Mouse (Mus musculus) heart, adult 2 months (tissue): ENCODE results near the gene Tmem184a. TPM values are rescaled to one million over a fixed set of nuclear protein-coding genes. Genes with fewer than 3 reads are reported as not detected.

ENCODE experiments used
- DNase-seq, 2 experiments: peaks; one replicate each; pipeline ENCODE4 v3.0.0; 2021
- H3K27ac ChIP-seq: fragments of 200-600 bp; 2 replicates; pipeline ENCODE4 v1.8.1; 2022
- H3K27me3 ChIP-seq: fragments of 200-500 bp; 2 replicates; pipeline ENCODE4 v1.6.1; 2012; ENCODE audit warnings: mild to moderate bottlenecking, low read length, inconsistent platforms, mixed read lengths; ENCODE audit not compliant: control insufficient read depth, insufficient read depth
- H3K36me3 ChIP-seq: fragments of 200-500 bp; 2 replicates; pipeline ENCODE4 v1.6.1; 2012; ENCODE audit warnings: low read length, inconsistent platforms; ENCODE audit not compliant: control insufficient read depth, insufficient read depth
- H3K4me1 ChIP-seq: fragments of 200-500 bp; 2 replicates; pipeline ENCODE4 v1.6.1; 2011; ENCODE audit warnings: low read length; ENCODE audit not compliant: control insufficient read depth, insufficient read depth
- H3K4me3 ChIP-seq: fragments of 200-600 bp; 2 replicates; pipeline ENCODE4 v1.8.1; 2022
- H3K79me2 ChIP-seq: fragments of 200-500 bp; replicated peaks from 2 replicates; pipeline ENCODE4 v1.6.1; 2012; ENCODE audit warnings: mild to moderate bottlenecking, inconsistent platforms, low read length, moderate library complexity, mixed read lengths; ENCODE audit not compliant: control insufficient read depth, insufficient read depth
- H3K9ac ChIP-seq: fragments of 200-500 bp; 2 replicates; pipeline ENCODE4 v1.6.1; 2012; ENCODE audit warnings: low read depth, mild to moderate bottlenecking, control low read depth, inconsistent platforms, low read length, mixed read lengths
- CTCF ChIP-seq: fragments of 200-600 bp; IDR thresholded peaks from 2 replicates; pipeline ENCODE4 v1.8.1; 2022; ENCODE audit warnings: antibody characterized with exemption, mild to moderate bottlenecking, moderate library complexity
- EP300 ChIP-seq: fragments of 200-500 bp; IDR thresholded peaks from 2 replicates; pipeline ENCODE4 v1.6.1; 2011; ENCODE audit warnings: low read depth, low read length, control low read depth; ENCODE audit not compliant: insufficient read depth
- POLR2A ChIP-seq: fragments of 200-500 bp; IDR thresholded peaks from 2 replicates; pipeline ENCODE4 v1.6.1; 2011; ENCODE audit warnings: mild to moderate bottlenecking, low read depth, low read length, control low read depth; ENCODE audit not compliant: insufficient read depth
- WGBS: fragments of 180-500 bp; shearing (Covaris S2); methylation state at CpG from one replicate; pipeline ENCODE4 v1.1.7; 2018; 5-methylcytosine and 5-hydroxymethylcytosine counted together
- intact Hi-C: fragments of 180-260 bp; cut with DNase I; formaldehyde crosslinking; loops from one replicate; pipeline ENCODE4 v1.15.1; 2025
- polyA plus RNA-seq: library from polyadenylated mRNA; depleted of rRNA; stranded (reverse); fragments of >200 nt; gene quantifications from 2 replicates; pipeline ENCODE4 v1.2.3, GENCODE M21; 2012
- total RNA-seq, 2 experiments: library from RNA; stranded (reverse); gene quantifications; 2 replicates each; pipeline ENCODE4 v1.2.3; 2021

Gene Tmem184a
- total and polyA plus RNA-seq, 3 experiments, result 0.05 to 1.5 TPM; not detected in 1

- Histone ChIP-seq H3K4me1 (peaks cover 37% of the 10 kb centered on the region), H3K27ac (peak overlapping the region; percentile 99; the same call in 1 of the 2 replicates), H3K36me3 (no peaks in the 10 kb centered on the region; the same call in 1 of the 2 replicates), H3K4me3 (no peak overlapping the region), H3K9ac (no peak overlapping the region), H3K27me3 (no peaks in the 10 kb centered on the region), H3K79me2 (peaks cover 5% of the 10 kb centered on the region; the same call in 1 of the 2 replicates)
- 92% methylated on average over 9 of the region's 9 CpGs for WGBS
- intact Hi-C loops, result loop anchor here (10.0 kb wide), 1 partner anchor 414 kb away; no protein-coding TSS in a partner anchor
- TF ChIP-seq POLR2A (no peak), CTCF (no peak), EP300 (no peak)
- no peak for DNase-seq
Observed at GRCm38 (mm10) chr5:139799041-139799440, 20.7 kb downstream of the Tmem184a start.

GRCm38 (mm10) chr5:139798168-139798900 lies 21.4 kb downstream of the Tmem184a start:
- peak overlapping the region; percentile 99 for H3K27ac ChIP-seq
- 42% methylated on average over 12 of the region's 12 CpGs for WGBS
- H3K79me2 ChIP-seq, result peaks cover 5% of the 10 kb centered on the region; the same call in 1 of the 2 replicates
- DNase-seq, result no peak
- H3K4me3 ChIP-seq, result peak overlapping the region; percentile 7; the same call in 1 of the 2 replicates
- peaks cover 40% of the 10 kb centered on the region for H3K4me1 ChIP-seq
- intact Hi-C loops, result loop anchor here (10.0 kb wide), 1 partner anchor 414 kb away; no protein-coding TSS in a partner anchor
- peak overlapping the region; percentile 15 for H3K9ac ChIP-seq
- H3K27me3 ChIP-seq, result no peaks in the 10 kb centered on the region
- TF ChIP-seq EP300, result no peak
- no peak for TF ChIP-seq CTCF
- TF ChIP-seq POLR2A, result no peak
- H3K36me3 ChIP-seq, result no peaks in the 10 kb centered on the region; the same call in 1 of the 2 replicates

GRCm38 (mm10) chr5:139797473-139798167 lies 22.1 kb downstream of the Tmem184a start:
- intact Hi-C loops, result loop anchor here (10.0 kb wide), 1 partner anchor 413 kb away; no protein-coding TSS in a partner anchor
- Histone ChIP-seq H3K27me3 (no peaks in the 10 kb centered on the region), H3K36me3 (no peaks in the 10 kb centered on the region; the same call in 1 of the 2 replicates), H3K4me3 (peak overlapping the region; percentile 46), H3K9ac (peak overlapping the region; percentile 62), H3K4me1 (peaks cover 42% of the 10 kb centered on the region), H3K79me2 (peaks cover 5% of the 10 kb centered on the region; the same call in 1 of the 2 replicates), H3K27ac (peak overlapping the region; percentile 99)
- TF ChIP-seq EP300, result peak; percentile 83
- no peak for TF ChIP-seq POLR2A
- 16% methylated on average over 11 of the region's 11 CpGs for WGBS
- DNase-seq, result peak; percentile 92

GRCm38 (mm10) chr5:139796900-139797299 lies 22.8 kb downstream of the Tmem184a start:
- intact Hi-C loops, result loop anchor here (10.0 kb wide), 1 partner anchor 412 kb away; no protein-coding TSS in a partner anchor
- H3K36me3 ChIP-seq, result no peaks in the 10 kb centered on the region; the same call in 1 of the 2 replicates
- peaks cover 5% of the 10 kb centered on the region; the same call in 1 of the 2 replicates for H3K79me2 ChIP-seq
- TF ChIP-seq POLR2A (peak; percentile 82), EP300 (peak; percentile 98), CTCF (no peak)
- DNase-seq, result peak; percentile 90 to 95
- H3K9ac ChIP-seq, result peak overlapping the region; percentile 63
- H3K27ac ChIP-seq, result peak overlapping the region; percentile 99
- no peaks in the 10 kb centered on the region for H3K27me3 ChIP-seq
- peaks cover 45% of the 10 kb centered on the region for H3K4me1 ChIP-seq
- H3K4me3 ChIP-seq, result peak overlapping the region; percentile 50
- WGBS, result 1% methylated on average over 13 of the region's 13 CpGs

- Histone ChIP-seq H3K4me3 (peak overlapping the region; percentile 50), H3K36me3 (no peaks in the 10 kb centered on the region; the same call in 1 of the 2 replicates), H3K27ac (peak overlapping the region; percentile 99), H3K79me2 (peaks cover 5% of the 10 kb centered on the region; the same call in 1 of the 2 replicates), H3K9ac (peak overlapping the region; percentile 71), H3K27me3 (no peaks in the 10 kb centered on the region), H3K4me1 (peaks cover 45% of the 10 kb centered on the region)
- DNase-seq, result peak in 1 of 2 experiments; percentile 57
- TF ChIP-seq EP300 (no peak), CTCF (no peak), POLR2A (no peak)
- WGBS, result 56% methylated on average over 9 of the region's 9 CpGs
- intact Hi-C loops, result loop anchor here (10.0 kb wide), 1 partner anchor 411 kb away; no protein-coding TSS in a partner anchor
Observed at GRCm38 (mm10) chr5:139796001-139796620, 23.6 kb downstream of the Tmem184a start.
